Mouse (Mus musculus): Measurements from ENCODE around the gene Gtpbp1.
A peak's percentile ranks its signal among the peaks of the same experiment; 100 is the strongest.

Gtpbp1 gene

GRCm38 (mm10) chr15:79725190-79725789 lies 34.6 kb downstream of the Gtpbp1 start:
- no peak for DNase-seq (ENCODE audit: low spot score)

GRCm38 (mm10) chr15:79727840-79728239 lies 37.2 kb downstream of the Gtpbp1 start:
- no peak for DNase-seq (ENCODE audit: low spot score)

GRCm38 (mm10) chr15:79728311-79728710 lies 37.7 kb downstream of the Gtpbp1 start:
- DNase-seq (ENCODE audit: low spot score): no peak

- no peak for DNase-seq (ENCODE audit: low spot score)
Measured at GRCm38 (mm10) chr15:79728731-79729388, 38.2 kb downstream of the Gtpbp1 start.

GRCm38 (mm10) chr15:79731554-79731953 lies 40.9 kb downstream of the Gtpbp1 start:
- DNase-seq (ENCODE audit: low spot score): no peak

GRCm38 (mm10) chr15:79733192-79733591 lies 42.5 kb downstream of the Gtpbp1 start:
- no peak for DNase-seq (ENCODE audit: low spot score)

GRCm38 (mm10) chr15:79733640-79734039 lies 43.0 kb downstream of the Gtpbp1 start:
- no peak for DNase-seq (ENCODE audit: low spot score)

- DNase-seq (ENCODE audit: low spot score): no peak
Measured at GRCm38 (mm10) chr15:79734311-79734710, 43.7 kb downstream of the Gtpbp1 start.

GRCm38 (mm10) chr15:79740739-79741138 lies 50.1 kb downstream of the Gtpbp1 start:
- DNase-seq (ENCODE audit: low spot score): no peak

- peak; percentile 59 for DNase-seq (ENCODE audit: low spot score)
Measured at GRCm38 (mm10) chr15:79741173-79741858, 50.7 kb downstream of the Gtpbp1 start.

- DNase-seq (ENCODE audit: low spot score): peak; percentile 94
Measured at GRCm38 (mm10) chr15:79741921-79742705, 51.5 kb downstream of the Gtpbp1 start, which contains the start of gene Sun2. TSS of gene Sun2 (minus strand) at chr15:79742536.

- no peak for DNase-seq (ENCODE audit: low spot score)
Measured at GRCm38 (mm10) chr15:79742706-79743023, 52.0 kb downstream of the Gtpbp1 start.

GRCm38 (mm10) chr15:79744001-79744400 lies 53.4 kb downstream of the Gtpbp1 start:
- DNase-seq (ENCODE audit: low spot score): no peak

GRCm38 (mm10) chr15:79744742-79745141 lies 54.1 kb downstream of the Gtpbp1 start:
- no peak for DNase-seq (ENCODE audit: low spot score)

GRCm38 (mm10) chr15:79745312-79745711 lies 54.7 kb downstream of the Gtpbp1 start:
- no peak for DNase-seq (ENCODE audit: low spot score)

- DNase-seq (ENCODE audit: low spot score): no peak
Measured at GRCm38 (mm10) chr15:79745883-79746282, 55.2 kb downstream of the Gtpbp1 start.

GRCm38 (mm10) chr15:79747998-79748397 lies 57.4 kb downstream of the Gtpbp1 start:
- no peak for DNase-seq (ENCODE audit: low spot score)

GRCm38 (mm10) chr15:79749162-79749561 lies 58.5 kb downstream of the Gtpbp1 start:
- DNase-seq (ENCODE audit: low spot score): no peak

- DNase-seq (ENCODE audit: low spot score): no peak
Measured at GRCm38 (mm10) chr15:79750266-79750665, 59.6 kb downstream of the Gtpbp1 start.

- DNase-seq (ENCODE audit: low spot score): no peak
Measured at GRCm38 (mm10) chr15:79751772-79752171, 61.1 kb downstream of the Gtpbp1 start.

- DNase-seq (ENCODE audit: low spot score): peak; percentile 78
Measured at GRCm38 (mm10) chr15:79752742-79753419, 62.2 kb downstream of the Gtpbp1 start.

- no peak for DNase-seq (ENCODE audit: low spot score)
Measured at GRCm38 (mm10) chr15:79753420-79753752, 62.7 kb downstream of the Gtpbp1 start.
